Comparison of ENCODE assay signal across 8 mouse cellular contexts in genomic region chr8:117410391-117410790, GRCm38 (mm10).
DNase-seq lines count a peak whose midpoint lies in the region; ATAC-seq and TF ChIP-seq lines count a peak whose summit lies in the region.
"Had no signal": no experiment of that assay in that cellular context is flagged by ENCODE, and none has a peak within 500 bp of the region (broad histone marks: within the 10 kb centered on the region; RNA-seq: fewer than 3 reads in every experiment).

No protein-coding gene starts in this region.

- H3K9me3 ChIP-seq in intestine, embryonic 16.5 days (ENCODE audit: control insufficient read depth, low read length), result no peaks in the 10 kb centered on the region
- H3K9me3 ChIP-seq in lung, embryonic 16.5 days (ENCODE audit: control insufficient read depth, low read length), result no peaks in the 10 kb centered on the region

- no peak overlapping the region for H3K4me2 ChIP-seq in intestine, embryonic 16.5 days (ENCODE audit: low read depth, low read length)
- H3K4me2 ChIP-seq in lung, embryonic 16.5 days (ENCODE audit: low read depth, low read length), result no peak overlapping the region

- ATAC-seq in intestine, embryonic 16.5 days, result peak; percentile 46
- peak; percentile 83 for ATAC-seq in lung, embryonic 16.5 days (ENCODE audit: low read depth)

- intact Hi-C loops in gastrocnemius, adult 2 months (cut with DNase I), result no loop called here

- peaks cover 23% of the 10 kb centered on the region for H3K4me1 ChIP-seq in intestine, embryonic 16.5 days (ENCODE audit: control insufficient read depth, insufficient read depth, low read length)
- H3K4me1 ChIP-seq in lung, embryonic 16.5 days (replicated peaks; ENCODE audit: control insufficient read depth, insufficient read depth, low read length), result peaks cover 7% of the 10 kb centered on the region

- no peaks in the 10 kb centered on the region for H3K27me3 ChIP-seq in intestine, embryonic 16.5 days (replicated peaks; ENCODE audit: control insufficient read depth, insufficient read depth, low read length)
- H3K27me3 ChIP-seq in lung, embryonic 16.5 days (ENCODE audit: control insufficient read depth, insufficient read depth, low read depth, low read length), result no peaks in the 10 kb centered on the region

- H3K4me3 ChIP-seq in gastrocnemius, adult 2 months, result peak overlapping the region; percentile 59
- no peak overlapping the region for H3K4me3 ChIP-seq in intestine, embryonic 16.5 days (ENCODE audit: low read length)
- no peak overlapping the region for H3K4me3 ChIP-seq in lung, embryonic 16.5 days (ENCODE audit: low read length)

- H3K9ac ChIP-seq in intestine, embryonic 16.5 days (ENCODE audit: low read depth, low read length), result no peak overlapping the region
- H3K9ac ChIP-seq in lung, embryonic 16.5 days (ENCODE audit: low read length), result no peak overlapping the region

- DNase-seq in adrenal gland, postnatal 36 days, result peak; percentile 42 to 48
- peak; percentile 76 for DNase-seq in gastrocnemius, adult 2 months
- no peak for DNase-seq in right cerebral cortex, adult 2 months (ENCODE audit: low spot score in 2 of 2)
- no peak for DNase-seq in neural tube, embryonic 10.5 days (ENCODE audit: extremely low spot score, low spot score)
- DNase-seq in thymus, postnatal 25 days, result no peak
- DNase-seq: thymus, adult 18-20 months had no signal

- no peaks in the 10 kb centered on the region for H3K36me3 ChIP-seq in intestine, embryonic 16.5 days (ENCODE audit: control insufficient read depth, insufficient read depth, low read length)
- no peaks in the 10 kb centered on the region for H3K36me3 ChIP-seq in lung, embryonic 16.5 days (ENCODE audit: control insufficient read depth, insufficient read depth, low read length)

- 52% methylated on average over 10 of the region's 10 CpGs for WGBS in intestine, embryonic 16.5 days
- WGBS in lung, embryonic 16.5 days, result 49% methylated on average over 10 of the region's 10 CpGs

- H3K27ac ChIP-seq in gastrocnemius, adult 2 months, result peak overlapping the region; percentile 79
- H3K27ac ChIP-seq in intestine, embryonic 16.5 days (ENCODE audit: low read length), result peak overlapping the region; percentile 31; the same call in 1 of the 2 replicates
- H3K27ac ChIP-seq in lung, embryonic 16.5 days (ENCODE audit: low read length), result no peak overlapping the region

- no peak for TF ChIP-seq CTCF in gastrocnemius, adult 2 months (IDR thresholded peaks at IDR 0.05)

Comparison
In these comparisons a context has a peak if more than half of its experiments do, and no peak if none do; other contexts are left out.
1. DNase-seq: peak in adrenal gland, postnatal 36 days (2 of 2) and gastrocnemius, adult 2 months (single experiment); none in right cerebral cortex, adult 2 months (0 of 2), neural tube, embryonic 10.5 days (single experiment) and thymus, postnatal 25 days (single experiment).